Mouse (Mus musculus) limb, embryonic 12.5 days (tissue): ENCODE results near the gene Krt19. TPM values are rescaled to one million over a fixed set of nuclear protein-coding genes. Genes with fewer than 3 reads are reported as not detected.

Experiments
- ATAC-seq: fragments of 200-750 bp; cut with Nextera tagmentation; 2 replicates; pipeline ENCODE4 v1.8.0; 2017; ENCODE audit warnings: low read depth, moderate TSS enrichment; ENCODE audit not compliant: insufficient number of reproducible peaks, insufficient read depth, low FRiP score, low TSS enrichment
- H3K27ac ChIP-seq: fragments of 300-500 bp; sonication (generic); 2 replicates; pipeline ENCODE4 v1.5.1; 2016; ENCODE audit warnings: mild to moderate bottlenecking, moderate library complexity
- H3K27me3 ChIP-seq: fragments of 300-500 bp; sonication (generic); 2 replicates; pipeline ENCODE4 v1.6.1; 2016; ENCODE audit warnings: mild to moderate bottlenecking, moderate library complexity
- H3K36me3 ChIP-seq: fragments of 300-500 bp; sonication (generic); 2 replicates; pipeline ENCODE4 v1.6.1; 2016; ENCODE audit warnings: mild to moderate bottlenecking, moderate library complexity
- H3K4me1 ChIP-seq: fragments of 300-500 bp; sonication (generic); replicated peaks from 2 replicates; pipeline ENCODE4 v1.6.1; 2016
- H3K4me2 ChIP-seq: fragments of 300-500 bp; sonication (generic); 2 replicates; pipeline ENCODE4 v1.6.1; 2016; ENCODE audit warnings: mild to moderate bottlenecking, moderate library complexity
- H3K4me3 ChIP-seq: fragments of 300-500 bp; sonication (generic); replicated peaks from 2 replicates; pipeline ENCODE4 v1.5.1; 2016; ENCODE audit warnings: mild to moderate bottlenecking
- H3K9ac ChIP-seq: fragments of 300-500 bp; sonication (generic); replicated peaks from 2 replicates; pipeline ENCODE4 v1.6.1; 2016; ENCODE audit warnings: mild to moderate bottlenecking, moderate library complexity
- H3K9me3 ChIP-seq: fragments of 300-500 bp; sonication (generic); 2 replicates; pipeline ENCODE4 v1.6.1; 2016; ENCODE audit warnings: mild to moderate bottlenecking, moderate library complexity
- WGBS: fragments of 180-500 bp; shearing (Covaris S2); methylation state at CpG from one replicate; pipeline ENCODE4 v1.1.7; 2016; 5-methylcytosine and 5-hydroxymethylcytosine counted together
- polyA plus RNA-seq: library from polyadenylated mRNA; unstranded; fragments of >200 nt; fragmentation: Nextera tagmentation; extraction: Ambion mirVana; gene quantifications from 2 replicates; pipeline ENCODE4 v1.2.1, GENCODE M21; 2016

Krt19 gene
- polyA plus RNA-seq, 1 experiment from 2014 or later = 8.4 TPM

GRCm38 (mm10) chr11:100157908-100158477, 9.5 kb upstream of the Krt19 start:
- Histone ChIP-seq H3K27me3 (no peaks in the 10 kb centered on the region), H3K36me3 (no peaks in the 10 kb centered on the region), H3K9me3 (no peaks in the 10 kb centered on the region), H3K27ac (no peak overlapping the region), H3K4me1 (0 out of 2 replicates have a peak, but pooled peaks cover 5% of the 10 kb centered on the region), H3K4me2 (no peak overlapping the region), H3K9ac (no peak overlapping the region), H3K4me3 (no peak overlapping the region)
- ATAC-seq = no peak
- WGBS = 51% methylated on average over 6 of the region's 6 CpGs

DNA sequence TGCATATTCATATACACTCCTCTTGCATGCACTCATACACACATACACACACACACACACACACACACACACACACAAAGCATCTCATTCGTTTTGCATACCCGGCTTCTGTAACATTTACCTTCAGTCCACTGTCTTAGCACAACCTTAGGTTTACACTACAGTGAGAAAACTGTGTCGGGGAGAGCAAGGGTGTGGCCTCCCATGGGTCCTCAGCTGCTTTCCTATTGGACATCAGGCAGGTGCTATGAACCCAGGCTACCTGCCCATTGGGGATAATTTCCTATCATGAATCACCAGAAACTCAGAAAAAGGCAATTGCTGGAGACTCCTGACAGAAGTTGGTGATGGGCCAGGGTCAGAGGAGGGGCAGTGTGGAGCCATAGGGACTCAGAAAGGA, 8.9 kb upstream of the Krt19 start:
- 72% methylated on average over 3 of the region's 3 CpGs for WGBS
- Histone ChIP-seq H3K36me3 (no peaks in the 10 kb centered on the region), H3K27ac (no peak overlapping the region), H3K9me3 (no peaks in the 10 kb centered on the region), H3K4me2 (no peak overlapping the region), H3K9ac (no peak overlapping the region), H3K4me3 (no peak overlapping the region), H3K27me3 (no peaks in the 10 kb centered on the region), H3K4me1 (0 out of 2 replicates have a peak, but pooled peaks cover 5% of the 10 kb centered on the region)
- no peak for ATAC-seq

DNA sequence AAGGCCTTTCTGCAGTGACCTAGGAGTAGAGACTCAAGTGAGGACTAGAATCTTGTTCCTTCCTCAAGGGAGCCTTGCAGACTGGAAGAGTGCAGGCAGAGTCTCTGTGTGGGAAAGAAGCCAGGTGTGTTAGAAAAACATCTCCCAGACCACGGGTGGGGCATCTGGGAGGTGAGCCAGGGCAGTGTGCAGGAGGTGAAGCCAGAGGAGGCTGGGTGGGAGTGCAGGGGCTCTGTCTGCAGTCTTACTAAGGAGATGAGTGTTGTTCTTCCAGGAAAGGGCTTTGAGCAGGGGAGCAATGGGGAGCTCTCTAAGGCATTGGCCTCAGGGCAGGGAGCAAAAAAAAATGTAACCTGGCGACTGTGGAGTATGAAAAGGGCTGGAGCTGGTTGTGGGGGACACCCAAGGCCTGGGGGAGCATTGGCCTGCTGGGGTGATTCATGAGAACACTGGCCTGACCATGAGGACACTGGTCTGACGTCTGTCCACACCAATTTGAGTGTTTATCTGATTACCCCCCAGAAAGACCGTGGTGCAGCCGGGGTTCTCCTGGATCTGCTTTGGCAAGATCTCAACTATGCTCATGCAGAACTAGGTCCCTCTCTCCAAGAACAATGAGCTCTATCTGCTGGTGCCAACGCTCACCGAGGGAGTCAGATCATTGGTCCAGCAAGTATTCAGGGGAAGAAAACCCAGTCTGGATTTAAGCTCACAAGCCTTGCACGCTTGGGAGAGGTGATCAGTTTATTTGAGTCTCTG, 7.2 kb upstream of the Krt19 start:
- Histone ChIP-seq H3K27me3 (no peaks in the 10 kb centered on the region), H3K4me3 (no peak overlapping the region), H3K4me1 (0 out of 2 replicates have a peak, but pooled peaks cover 5% of the 10 kb centered on the region), H3K9me3 (no peaks in the 10 kb centered on the region), H3K36me3 (no peaks in the 10 kb centered on the region), H3K9ac (no peak overlapping the region), H3K27ac (no peak overlapping the region), H3K4me2 (no peak overlapping the region)
- ATAC-seq = no peak
- 64% methylated on average over 8 of the region's 8 CpGs for WGBS

GRCm38 (mm10) chr11:100147566-100148353, 705 bp downstream of the Krt19 start:
- H3K9me3 ChIP-seq = no peaks in the 10 kb centered on the region
- WGBS = 39% methylated on average over 5 of the region's 5 CpGs
- ATAC-seq = no peak
- peaks cover 38% of the 10 kb centered on the region for H3K27me3 ChIP-seq
- H3K9ac ChIP-seq = no peak overlapping the region
- no peak overlapping the region for H3K27ac ChIP-seq
- peaks cover 19% of the 10 kb centered on the region for H3K4me1 ChIP-seq
- no peak overlapping the region for H3K4me3 ChIP-seq
- no peaks in the 10 kb centered on the region for H3K36me3 ChIP-seq
- no peak overlapping the region for H3K4me2 ChIP-seq

- Histone ChIP-seq H3K4me2 (peak overlapping the region; percentile 60), H3K9me3 (no peaks in the 10 kb centered on the region), H3K27ac (no peak overlapping the region), H3K27me3 (peaks cover 38% of the 10 kb centered on the region), H3K36me3 (no peaks in the 10 kb centered on the region), H3K4me3 (peak overlapping the region; percentile 28), H3K9ac (no peak overlapping the region; the same call in 1 of the 2 replicates), H3K4me1 (peaks cover 19% of the 10 kb centered on the region)
- ATAC-seq = 0 out of 2 replicates have a peak, but pooled peaks have one; percentile 33
- WGBS = 4% methylated on average over 13 of the region's 13 CpGs
These were observed 2.5 kb downstream of the Krt19 start for GRCm38 (mm10) chr11:100145858-100146560.

DNA sequence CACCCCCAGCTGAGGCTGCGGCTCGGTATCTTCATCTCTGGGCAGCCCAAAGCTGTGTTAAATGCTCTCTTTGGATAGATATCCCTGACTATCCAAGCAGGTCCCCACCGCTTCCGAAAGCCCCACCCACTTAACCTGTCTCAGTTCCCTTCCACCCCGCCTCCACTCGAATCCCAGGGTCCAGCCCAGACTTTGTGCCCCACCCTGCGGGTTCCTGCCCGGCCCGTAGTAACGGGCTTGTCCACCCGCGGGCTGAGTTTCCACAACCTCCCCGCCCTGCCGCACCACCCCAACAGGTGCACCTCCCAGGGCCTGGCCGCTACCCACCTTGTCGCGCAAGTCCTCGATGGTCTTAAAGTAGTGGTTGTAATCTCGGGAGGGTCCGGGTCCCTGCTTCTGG, 3.4 kb downstream of the Krt19 start:
- H3K36me3 ChIP-seq = no peaks in the 10 kb centered on the region
- H3K27me3 ChIP-seq = peaks cover 38% of the 10 kb centered on the region
- peaks cover 23% of the 10 kb centered on the region for H3K4me1 ChIP-seq
- WGBS = 1% methylated on average over 20 of the region's 20 CpGs
- H3K9me3 ChIP-seq = no peaks in the 10 kb centered on the region
- H3K4me2 ChIP-seq = peak overlapping the region; percentile 60
- no peak overlapping the region for H3K9ac ChIP-seq
- peak; percentile 33; the same call in 1 of the 2 replicates for ATAC-seq
- H3K27ac ChIP-seq = no peak overlapping the region
- peak overlapping the region; percentile 28 for H3K4me3 ChIP-seq

DNA sequence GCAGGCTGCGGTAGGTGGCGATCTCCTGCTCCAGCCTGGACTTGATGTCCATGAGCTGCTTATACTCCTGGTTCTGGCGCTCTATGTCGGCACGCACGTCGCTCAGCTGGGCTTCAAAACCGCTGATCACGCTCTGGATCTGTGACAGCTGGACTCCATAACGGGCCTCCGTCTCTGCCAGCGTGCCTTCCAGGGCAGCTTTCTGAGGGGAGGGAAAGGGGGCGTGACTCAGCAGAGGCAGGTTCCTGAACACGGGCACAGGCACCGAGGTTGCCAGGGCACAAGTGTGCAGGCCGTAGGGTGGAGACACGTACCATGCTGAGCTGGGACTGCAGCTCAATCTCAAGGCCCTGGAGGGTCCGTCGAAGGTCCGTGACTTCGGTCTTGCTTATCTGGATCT, 7.5 kb downstream of the Krt19 start:
- H3K9me3 ChIP-seq = no peaks in the 10 kb centered on the region
- peaks cover 24% of the 10 kb centered on the region for H3K27me3 ChIP-seq
- H3K4me3 ChIP-seq = no peak overlapping the region
- H3K27ac ChIP-seq = no peak overlapping the region
- no peak for ATAC-seq
- H3K4me2 ChIP-seq = no peak overlapping the region
- WGBS = 78% methylated on average over 21 of the region's 21 CpGs
- no peaks in the 10 kb centered on the region for H3K36me3 ChIP-seq
- H3K9ac ChIP-seq = no peak overlapping the region
- H3K4me1 ChIP-seq = peaks cover 37% of the 10 kb centered on the region

DNA sequence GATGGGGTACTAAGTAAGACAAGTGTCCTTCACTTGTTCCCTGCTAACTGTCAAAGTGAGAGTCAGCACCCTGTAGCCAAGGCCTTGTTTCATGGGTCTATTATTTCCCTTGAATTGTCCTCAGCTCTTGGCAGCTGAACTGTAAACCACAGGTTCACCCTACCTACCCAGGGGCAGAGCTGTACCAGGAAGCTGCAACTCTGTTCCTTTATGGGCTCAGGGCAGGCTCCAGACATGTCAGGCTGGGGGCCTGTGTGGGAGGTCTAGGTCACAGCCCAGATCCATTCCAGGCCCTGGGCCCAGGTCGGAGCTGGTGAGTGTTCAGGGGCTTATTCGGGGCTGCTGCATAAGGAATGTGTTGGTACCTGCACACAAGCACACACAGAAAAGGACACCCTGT, 9.1 kb downstream of the Krt19 start:
- Histone ChIP-seq H3K9me3 (no peaks in the 10 kb centered on the region), H3K4me3 (no peak overlapping the region), H3K4me2 (no peak overlapping the region), H3K9ac (no peak overlapping the region), H3K36me3 (no peaks in the 10 kb centered on the region), H3K27ac (no peak overlapping the region), H3K4me1 (peaks cover 30% of the 10 kb centered on the region), H3K27me3 (peaks cover 8% of the 10 kb centered on the region)
- ATAC-seq = peak; percentile 47; the same call in 1 of the 2 replicates
- WGBS = 54% methylated on average over 2 of the region's 2 CpGs

- H3K9me3 ChIP-seq = no peaks in the 10 kb centered on the region
- ATAC-seq = no peak
- H3K4me2 ChIP-seq = no peak overlapping the region
- H3K36me3 ChIP-seq = no peaks in the 10 kb centered on the region
- no peak overlapping the region for H3K4me3 ChIP-seq
- H3K4me1 ChIP-seq = peaks cover 30% of the 10 kb centered on the region
- H3K27me3 ChIP-seq = peaks cover 2% of the 10 kb centered on the region; the same call in 1 of the 2 replicates
- WGBS = 50% methylated on average over 7 of the region's 7 CpGs
- H3K9ac ChIP-seq = no peak overlapping the region
- no peak overlapping the region for H3K27ac ChIP-seq
These were observed 9.7 kb downstream of the Krt19 start for GRCm38 (mm10) chr11:100138809-100139208.

DNA sequence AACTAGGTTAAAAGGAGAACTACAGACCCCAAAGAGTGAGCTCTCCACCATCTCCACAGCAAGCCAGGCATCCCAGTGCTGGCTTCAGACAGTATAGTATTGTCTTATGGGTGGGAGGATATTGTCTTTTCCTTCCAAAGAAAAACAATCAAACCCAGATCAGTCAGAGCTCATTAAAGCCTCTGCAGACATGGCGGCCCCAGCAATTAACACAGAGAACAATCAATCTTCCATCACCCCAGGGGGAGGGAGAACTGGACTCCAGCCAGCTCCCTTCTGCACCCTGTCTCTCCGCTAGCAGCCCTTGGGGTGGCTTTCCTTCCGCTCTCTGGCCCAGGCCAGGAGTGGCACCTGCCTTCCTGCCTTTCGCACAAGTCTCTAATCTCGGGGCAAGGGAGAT, 10.8 kb downstream of the Krt19 start:
- WGBS = 23% methylated on average over 5 of the region's 5 CpGs
- Histone ChIP-seq H3K27ac (no peak overlapping the region), H3K4me3 (no peak overlapping the region), H3K4me1 (peaks cover 30% of the 10 kb centered on the region), H3K27me3 (no peaks in the 10 kb centered on the region), H3K9ac (no peak overlapping the region), H3K36me3 (no peaks in the 10 kb centered on the region), H3K9me3 (no peaks in the 10 kb centered on the region), H3K4me2 (no peak overlapping the region)
- no peak for ATAC-seq

- Histone ChIP-seq H3K4me3 (no peak overlapping the region), H3K9me3 (no peaks in the 10 kb centered on the region), H3K27ac (no peak overlapping the region), H3K36me3 (no peaks in the 10 kb centered on the region), H3K9ac (no peak overlapping the region), H3K27me3 (0 out of 2 replicates have a peak, but pooled peaks cover 3% of the 10 kb centered on the region), H3K4me2 (no peak overlapping the region), H3K4me1 (peaks cover 30% of the 10 kb centered on the region)
- ATAC-seq = no peak
- 20% methylated on average over 5 of the region's 5 CpGs for WGBS
These were observed 11.9 kb downstream of the Krt19 start for GRCm38 (mm10) chr11:100136559-100136958.
